ENCODE assay signal across 9 mouse cellular contexts in genomic region chr6:115134501-115135331, GRCm38 (mm10). TPM values are rescaled to one million over a fixed set of nuclear protein-coding genes. Genes with fewer than 3 reads are reported as not detected.
DNase-seq lines count a peak whose midpoint lies in the region; ATAC-seq and TF ChIP-seq lines count a peak whose summit lies in the region.
"Had no signal": no experiment of that assay in that cellular context is flagged by ENCODE, and none has a peak within 500 bp of the region (broad histone marks: within the 10 kb centered on the region; RNA-seq: fewer than 3 reads in every experiment).

Gene Syn2 (plus strand): TSS chr6:115134902.

- peaks cover 5% of the 10 kb centered on the region for H3K27me3 ChIP-seq in ES-Bruce4 (ENCODE audit: control insufficient read depth, insufficient read depth, low read length, poor library complexity, severe bottlenecking)
- H3K27me3 ChIP-seq in forebrain, postnatal 0 days (ENCODE audit: insufficient read depth, low read length) = no peaks in the 10 kb centered on the region
- peaks cover 44% of the 10 kb centered on the region for H3K27me3 ChIP-seq in liver, embryonic 15.5 days
- H3K27me3 ChIP-seq in neural tube, embryonic 14.5 days (ENCODE audit: control insufficient read depth, insufficient read depth, low read length) = no peaks in the 10 kb centered on the region
- no peaks in the 10 kb centered on the region for H3K27me3 ChIP-seq in testis, adult 2 months (ENCODE audit: control insufficient read depth, insufficient read depth, low read length)

- H3K9ac ChIP-seq in ES-Bruce4 (ENCODE audit: low read depth, poor library complexity, severe bottlenecking) = peak within 1 kb of the TSS; percentile 46
- H3K9ac ChIP-seq in forebrain, postnatal 0 days = peak within 1 kb of the TSS; percentile 88
- no peak within 1 kb of the TSS for H3K9ac ChIP-seq in liver, embryonic 15.5 days
- H3K9ac ChIP-seq in neural tube, embryonic 14.5 days (replicated peaks; ENCODE audit: low read depth, low read length) = peak within 1 kb of the TSS; percentile 77

- H3K4me2 ChIP-seq in forebrain, postnatal 0 days (ENCODE audit: low read depth) = peak within 1 kb of the TSS; percentile 75
- H3K4me2 ChIP-seq in liver, embryonic 15.5 days = peak within 1 kb of the TSS; percentile 77
- H3K4me2 ChIP-seq in neural tube, embryonic 14.5 days (ENCODE audit: low read depth, low read length) = peak within 1 kb of the TSS; percentile 68

- no peak for TF ChIP-seq POLR2A in ES-Bruce4 (IDR thresholded peaks at IDR 0.05; ENCODE audit: insufficient read depth, low read length)
- TF ChIP-seq POLR2A in testis, adult 2 months (IDR thresholded peaks at IDR 0.05; ENCODE audit: control insufficient read depth, low read depth, low read length) = peak; percentile 39; the same call in 1 of the 2 replicates

- 3% methylated on average over 72 of the region's 75 CpGs for WGBS in forebrain, postnatal 0 days
- WGBS in liver, embryonic 15.5 days (ENCODE audit: insufficient replicate concordance) = 1% methylated on average over 75 of the region's 75 CpGs
- WGBS in neural tube, embryonic 14.5 days = under 1% methylated on average over 72 of the region's 75 CpGs

- TF ChIP-seq CTCF in ES-Bruce4 (IDR thresholded peaks at IDR 0.05; ENCODE audit: low read depth, low read length) = no peak
- peak; percentile 1; the same call in 1 of the 2 replicates for TF ChIP-seq CTCF in forebrain, postnatal 0 days (IDR thresholded peaks at IDR 0.05; ENCODE audit: low read depth)
- TF ChIP-seq CTCF in testis, adult 2 months (IDR thresholded peaks at IDR 0.05; ENCODE audit: control insufficient read depth, insufficient read depth, insufficient replicate concordance, low read depth, low read length) = no peak

- H3K9me3 ChIP-seq in ES-Bruce4 (replicated peaks; ENCODE audit: control insufficient read depth, insufficient read depth, low read length, poor library complexity, severe bottlenecking) = no peaks in the 10 kb centered on the region
- no peaks in the 10 kb centered on the region for H3K9me3 ChIP-seq in forebrain, postnatal 0 days (ENCODE audit: low read length)
- no peaks in the 10 kb centered on the region for H3K9me3 ChIP-seq in liver, embryonic 15.5 days (replicated peaks)
- no peaks in the 10 kb centered on the region for H3K9me3 ChIP-seq in neural tube, embryonic 14.5 days (ENCODE audit: control insufficient read depth, low read length)

- intact Hi-C loops in heart, postnatal 14 days (cut with DNase I) = no loop called here

- no peaks in the 10 kb centered on the region for H3K36me3 ChIP-seq in ES-Bruce4 (ENCODE audit: control insufficient read depth, insufficient read depth, low read length, poor library complexity, severe bottlenecking)
- H3K36me3 ChIP-seq in forebrain, postnatal 0 days (ENCODE audit: insufficient read depth) = no peaks in the 10 kb centered on the region
- no peaks in the 10 kb centered on the region for H3K36me3 ChIP-seq in liver, embryonic 15.5 days (replicated peaks)
- H3K36me3 ChIP-seq in neural tube, embryonic 14.5 days (ENCODE audit: control insufficient read depth, insufficient read depth, low read length) = no peaks in the 10 kb centered on the region
- no peaks in the 10 kb centered on the region for H3K36me3 ChIP-seq in testis, adult 2 months (ENCODE audit: control insufficient read depth, insufficient read depth, low read length)

- no peak for TF ChIP-seq EP300 in ES-Bruce4 (IDR thresholded peaks at IDR 0.05; ENCODE audit: insufficient read depth, low read depth, low read length)

- peak; percentile 98 for ATAC-seq in forebrain, postnatal 0 days
- peak; percentile 62 for ATAC-seq in liver, embryonic 15.5 days (ENCODE audit: insufficient read depth)
- ATAC-seq in neural tube, embryonic 14.5 days (ENCODE audit: low read depth) = peak; percentile 97

- peak within 1 kb of the TSS; percentile 78 for H3K4me3 ChIP-seq in ES-Bruce4 (ENCODE audit: low read depth, low read length)
- H3K4me3 ChIP-seq in forebrain, postnatal 0 days (ENCODE audit: low read depth, low read length) = peak within 1 kb of the TSS; percentile 78
- peak within 1 kb of the TSS; percentile 55 for H3K4me3 ChIP-seq in liver, embryonic 15.5 days (replicated peaks)
- peak within 1 kb of the TSS; percentile 75 for H3K4me3 ChIP-seq in neural tube, embryonic 14.5 days (ENCODE audit: low read depth, low read length)
- peak within 1 kb of the TSS; percentile 95 for H3K4me3 ChIP-seq in testis, adult 2 months (ENCODE audit: control insufficient read depth, low read depth, low read length)

- H3K4me1 ChIP-seq in ES-Bruce4 (ENCODE audit: control insufficient read depth, insufficient read depth, low read length) = no peaks in the 10 kb centered on the region
- no peaks in the 10 kb centered on the region for H3K4me1 ChIP-seq in forebrain, postnatal 0 days (ENCODE audit: insufficient read depth)
- peaks cover 12% of the 10 kb centered on the region for H3K4me1 ChIP-seq in liver, embryonic 15.5 days (replicated peaks)
- H3K4me1 ChIP-seq in neural tube, embryonic 14.5 days (ENCODE audit: control insufficient read depth, insufficient read depth, low read length) = peaks cover 6% of the 10 kb centered on the region; the same call in 1 of the 2 replicates
- H3K4me1 ChIP-seq in testis, adult 2 months (ENCODE audit: control insufficient read depth, insufficient read depth, low read length) = peaks cover 12% of the 10 kb centered on the region

- no peak within 1 kb of the TSS for H3K27ac ChIP-seq in ES-Bruce4 (ENCODE audit: insufficient read depth, low read length)
- peak within 1 kb of the TSS; percentile 75 for H3K27ac ChIP-seq in forebrain, postnatal 0 days (ENCODE audit: low read depth, low read length)
- H3K27ac ChIP-seq in liver, embryonic 15.5 days (replicated peaks) = no peak within 1 kb of the TSS
- peak within 1 kb of the TSS; percentile 62 for H3K27ac ChIP-seq in neural tube, embryonic 14.5 days (ENCODE audit: low read depth, low read length)
- H3K27ac ChIP-seq in testis, adult 2 months (ENCODE audit: control insufficient read depth, insufficient read depth, low read depth, low read length) = no peak within 1 kb of the TSS

- peak; percentile 95 for DNase-seq in cerebellum, adult 11-12 months
- peak; percentile 91 for DNase-seq in forebrain, postnatal 0 days
- peak; percentile 74 to 78 for DNase-seq in heart, postnatal 14 days
- peak; percentile 87 to 90 for DNase-seq in kidney, postnatal 4 days

RNA-seq across cellular contexts. Expression of gene Syn2, which starts in this region (rescaled TPM):
- polyA plus RNA-seq in ES-Bruce4 (2011; ENCODE audit: insufficient read depth, insufficient read length, low read depth, missing spikeins) = 0.47 and 0.55 TPM in 2 replicates
- total RNA-seq in forebrain, postnatal 0 days (2014; rRNA removed) = 80.1 and 91.1 TPM in 2 replicates
- polyA plus RNA-seq in forebrain, postnatal 0 days (2015; fragmentation: Nextera tagmentation; extraction: Ambion mirVana) = 52.7 and 85.9 TPM in 2 replicates
- 1 to 10 TPM; 5.1 to 5.4 TPM for total RNA-seq in heart, postnatal 14 days (2021)
- 0.13 TPM in 2 replicates for polyA plus RNA-seq in liver, embryonic 15.5 days (2015; fragmentation: Nextera tagmentation; extraction: Ambion mirVana)
- 59.8 and 81.4 TPM in 2 replicates for polyA plus RNA-seq in neural tube, embryonic 14.5 days (2014; fragmentation: Nextera tagmentation; extraction: Ambion mirVana)
- 9.2 and 12.5 TPM in 2 replicates for polyA plus RNA-seq in testis, adult 2 months (2012; rRNA removed)
- total RNA-seq: MEL had no signal

Comparison
In these comparisons a context has a peak if more than half of its experiments do, and no peak if none do; other contexts are left out.
1. RNA of gene Syn2 (total RNA-seq): 80.1 to 91.1 TPM in forebrain, postnatal 0 days; 5.1 to 5.4 TPM in heart, postnatal 14 days; every median in the first group is over 10 times any median in the second.
2. Peak in ATAC-seq, H3K4me3 ChIP-seq and H3K4me2 ChIP-seq in liver, embryonic 15.5 days; RNA of the gene not detected or under 1 TPM.
3. H3K27ac ChIP-seq: peak in forebrain, postnatal 0 days (single experiment) and neural tube, embryonic 14.5 days (single experiment); none in ES-Bruce4 (single experiment), liver, embryonic 15.5 days (single experiment) and testis, adult 2 months (single experiment).
4. Peak in every context shown above with its lines, with median percentiles within 50 percentile points of each other: H3K4me3 ChIP-seq, DNase-seq, ATAC-seq and H3K4me2 ChIP-seq.